Mouse (Mus musculus): ENCODE data around the gene Pf4. TPM values are rescaled to one million over a fixed set of nuclear protein-coding genes. Genes with fewer than 3 reads are reported as not detected.
"Not testable (repeated sequence)": the region's sequence is repeated elsewhere in the genome, so short reads cannot be mapped to it uniquely, and the experiment has no call there.

Gene Pf4
- polyA plus RNA-seq, 1 experiment from 2014 or later, result 22.8 TPM

DNA sequence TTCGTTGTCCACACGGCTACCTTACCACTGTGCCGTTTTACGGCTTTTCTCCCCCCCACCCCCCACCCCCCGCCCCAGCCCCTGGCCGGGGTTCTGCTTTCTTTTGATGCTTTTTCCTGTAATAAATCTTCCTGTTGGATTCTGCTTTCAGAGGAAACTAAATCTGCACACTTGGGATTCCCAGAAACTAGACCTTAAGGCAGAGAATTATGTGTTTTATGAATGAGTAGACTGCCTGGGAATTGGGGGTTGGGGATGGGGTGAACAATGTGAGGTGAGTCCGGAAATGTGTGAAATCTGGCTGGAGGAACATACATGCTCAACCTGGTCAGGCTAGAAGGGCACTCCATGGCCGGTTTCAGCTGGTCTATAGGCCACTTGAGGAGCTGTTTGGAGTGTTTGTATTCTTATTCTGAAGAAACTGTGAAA, 17.9 kb downstream of the Pf4 start:
- no peak for ATAC-seq
- 91% methylated on average over 8 of the region's 8 CpGs for WGBS
- no peak overlapping the region for H3K27ac ChIP-seq
- H3K9me3 ChIP-seq (replicated peaks), result no peaks in the 10 kb centered on the region
- no peak overlapping the region for H3K4me3 ChIP-seq
- H3K4me2 ChIP-seq, result no peak overlapping the region
- no peak overlapping the region for H3K9ac ChIP-seq
- peaks cover 4% of the 10 kb centered on the region; the same call in 1 of the 2 replicates for H3K4me1 ChIP-seq
- H3K27me3 ChIP-seq, result 0 out of 2 replicates have a peak, but pooled peaks cover 3% of the 10 kb centered on the region
- no peaks in the 10 kb centered on the region for H3K36me3 ChIP-seq (ENCODE audit: poor library complexity, severe bottlenecking)

GRCm38 (mm10) chr5:90794195-90794625, 22.0 kb downstream of the Pf4 start, which contains the start of gene Cxcl15:
Gene Cxcl15, plus strand, starts transcription at chr5:90794534.
- no peak within 1 kb of the TSS for H3K27ac ChIP-seq
- H3K36me3 ChIP-seq (ENCODE audit: poor library complexity, severe bottlenecking), result no peaks in the 10 kb centered on the region
- no peaks in the 10 kb centered on the region for H3K4me1 ChIP-seq
- ATAC-seq, result no peak
- no peaks in the 10 kb centered on the region for H3K9me3 ChIP-seq (replicated peaks)
- no peaks in the 10 kb centered on the region for H3K27me3 ChIP-seq
- H3K4me2 ChIP-seq, result no peak within 1 kb of the TSS
- no peak within 1 kb of the TSS for H3K4me3 ChIP-seq
- 62% methylated on average over 5 of the region's 5 CpGs for WGBS
- H3K9ac ChIP-seq, result no peak within 1 kb of the TSS

DNA sequence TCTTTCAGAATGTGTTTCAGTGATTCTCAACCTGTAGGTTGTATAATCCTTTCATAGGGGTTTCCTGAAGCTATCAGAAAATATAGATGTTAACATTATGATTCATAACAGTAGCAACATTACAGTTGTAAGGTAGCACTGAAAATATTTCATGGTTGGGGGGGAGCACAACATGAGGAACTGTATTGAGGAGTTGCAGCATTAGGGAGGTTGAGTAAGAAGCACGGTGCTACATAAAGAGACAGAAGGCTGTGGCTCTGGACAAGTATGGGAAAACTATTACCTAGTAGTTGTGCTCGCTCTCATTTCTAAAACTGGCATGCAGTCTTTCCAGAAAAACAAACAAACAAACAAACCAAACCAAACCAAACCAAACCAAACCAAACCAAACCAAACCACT, 23.2 kb downstream of the Pf4 start:
- not testable (repeated sequence) for H3K4me3 ChIP-seq; H3K4me2 ChIP-seq; H3K9ac ChIP-seq; H3K36me3 ChIP-seq (ENCODE audit: poor library complexity, severe bottlenecking); H3K9me3 ChIP-seq (replicated peaks); H3K27me3 ChIP-seq; H3K4me1 ChIP-seq; ATAC-seq; H3K27ac ChIP-seq
- 90% methylated on average over 2 of the region's 2 CpGs for WGBS

DNA sequence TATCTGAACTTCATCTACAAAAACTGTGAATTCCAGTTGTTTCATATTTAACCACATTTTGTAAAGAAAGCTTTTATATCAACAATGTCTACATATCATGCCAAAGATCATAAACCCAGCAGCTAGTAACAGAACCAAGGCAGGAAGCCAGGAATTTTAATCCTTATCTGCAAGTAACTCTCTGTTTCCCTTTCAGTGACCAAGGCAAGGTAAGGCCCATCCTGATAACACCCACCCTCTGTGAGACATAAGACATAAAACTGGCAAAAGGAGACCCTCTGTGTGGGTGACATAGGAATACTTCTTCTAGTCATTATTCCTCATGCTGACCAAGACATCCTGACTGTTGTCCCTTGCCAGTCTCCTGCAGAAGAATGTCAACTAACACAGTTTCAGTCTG, 32.3 kb downstream of the Pf4 start:
- no peaks in the 10 kb centered on the region for H3K36me3 ChIP-seq (ENCODE audit: poor library complexity, severe bottlenecking)
- no peak overlapping the region for H3K4me2 ChIP-seq
- H3K9me3 ChIP-seq (replicated peaks), result no peaks in the 10 kb centered on the region
- no peaks in the 10 kb centered on the region for H3K4me1 ChIP-seq
- H3K27me3 ChIP-seq, result no peaks in the 10 kb centered on the region
- no peak overlapping the region for H3K9ac ChIP-seq
- no peak overlapping the region for H3K4me3 ChIP-seq
- ATAC-seq, result no peak
- H3K27ac ChIP-seq, result no peak overlapping the region

DNA sequence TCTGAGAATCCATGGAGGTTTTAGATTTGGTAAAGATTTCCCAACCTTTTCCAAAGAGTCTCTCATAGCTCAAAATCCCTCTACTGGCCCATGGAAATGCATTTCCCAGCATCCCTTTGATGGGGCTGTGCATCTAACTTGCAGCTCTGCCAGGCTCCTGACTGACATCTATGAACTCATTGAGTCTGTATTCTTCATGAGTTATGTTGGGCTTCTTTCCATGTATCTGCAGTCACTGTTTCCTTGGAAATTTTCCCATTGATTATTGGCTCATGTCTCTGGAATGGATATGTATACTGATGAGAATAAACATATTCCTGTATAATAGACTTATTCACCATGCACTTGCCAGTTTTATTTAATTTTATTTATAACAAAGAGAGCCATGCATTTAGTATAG, 33.8 kb downstream of the Pf4 start:
- Histone ChIP-seq H3K27me3 (no peaks in the 10 kb centered on the region), H3K4me2 (no peak overlapping the region), H3K4me1 (no peaks in the 10 kb centered on the region), H3K9ac (no peak overlapping the region), H3K36me3 (ENCODE audit: poor library complexity, severe bottlenecking) (no peaks in the 10 kb centered on the region), H3K9me3 (replicated peaks) (no peaks in the 10 kb centered on the region), H3K27ac (no peak overlapping the region), H3K4me3 (no peak overlapping the region)
- no peak for ATAC-seq

- Histone ChIP-seq H3K27me3 (no peaks in the 10 kb centered on the region), H3K4me1 (no peaks in the 10 kb centered on the region), H3K36me3 (ENCODE audit: poor library complexity, severe bottlenecking) (no peaks in the 10 kb centered on the region), H3K4me3 (no peak overlapping the region), H3K9ac (no peak overlapping the region), H3K4me2 (no peak overlapping the region), H3K9me3 (replicated peaks) (no peaks in the 10 kb centered on the region), H3K27ac (no peak overlapping the region)
- no peak for ATAC-seq
- WGBS, result 87% methylated on average over 3 of the region's 3 CpGs
These were observed 35.1 kb downstream of the Pf4 start for GRCm38 (mm10) chr5:90807176-90807950.

- Histone ChIP-seq H3K27ac (no peak overlapping the region), H3K9ac (no peak overlapping the region), H3K9me3 (replicated peaks) (no peaks in the 10 kb centered on the region), H3K27me3 (no peaks in the 10 kb centered on the region), H3K4me3 (no peak overlapping the region), H3K4me2 (no peak overlapping the region), H3K36me3 (ENCODE audit: poor library complexity, severe bottlenecking) (no peaks in the 10 kb centered on the region), H3K4me1 (no peaks in the 10 kb centered on the region)
- no peak for ATAC-seq
These were observed 47.5 kb downstream of the Pf4 start for GRCm38 (mm10) chr5:90819756-90820155.

Small RNA genes lying within 50 kb of the gene (microRNA-seq; reads per million reads assigned to microRNA genes)
- gene Gm24322, result not detected

Other genes starting within 250 kb of the Pf4 start
- gene 5830473C10Rik, start 211.3 kb upstream of the Pf4 start, polyA plus RNA-seq (2015; fragmentation: Nextera tagmentation; extraction: Ambion mirVana), result not detected in 2 replicates
- 0.79 TPM in 1 of 2 replicates, not detected in the other for gene Rassf6, start 131.8 kb upstream of the Pf4 start, polyA plus RNA-seq (2015; fragmentation: Nextera tagmentation; extraction: Ambion mirVana)
- gene Cxcl5, start 13.1 kb upstream of the Pf4 start, polyA plus RNA-seq (2015; fragmentation: Nextera tagmentation; extraction: Ambion mirVana), result 0.11 TPM in 1 of 2 replicates, not detected in the other
- 3.0 and 3.3 TPM in 2 replicates for gene Ppbp, start 3.9 kb upstream of the Pf4 start, polyA plus RNA-seq (2015; fragmentation: Nextera tagmentation; extraction: Ambion mirVana)
- gene Cxcl3, start 13.7 kb downstream of the Pf4 start, polyA plus RNA-seq (2015; fragmentation: Nextera tagmentation; extraction: Ambion mirVana), result not detected in 2 replicates
- not detected in 2 replicates for gene Cxcl15, start 22.1 kb downstream of the Pf4 start, polyA plus RNA-seq (2015; fragmentation: Nextera tagmentation; extraction: Ambion mirVana)
- gene Cxcl1, start 118.8 kb downstream of the Pf4 start, polyA plus RNA-seq (2015; fragmentation: Nextera tagmentation; extraction: Ambion mirVana), result 0.19 TPM in 1 of 2 replicates, not detected in the other
- gene Cxcl2, start 131.4 kb downstream of the Pf4 start, polyA plus RNA-seq (2015; fragmentation: Nextera tagmentation; extraction: Ambion mirVana), result not detected in 2 replicates
- gene Mthfd2l, start 158.7 kb downstream of the Pf4 start, polyA plus RNA-seq (2015; fragmentation: Nextera tagmentation; extraction: Ambion mirVana), result 86.5 and 97.2 TPM in 2 replicates